Mouse (Mus musculus) layer of hippocampus, adult 8-10 months (tissue): ENCODE data around the gene B430306N03Rik. TPM values are rescaled to one million over a fixed set of nuclear protein-coding genes. Genes with fewer than 3 reads are reported as not detected.
"Not testable (repeated sequence)": the region's sequence is repeated elsewhere in the genome, so short reads cannot be mapped to it uniquely, and the experiment has no call there.

Experiments used
- DNase-seq, 2 experiments: peaks; one replicate each; pipeline ENCODE4 v3.0.0; 2022; ENCODE audit warnings: low spot score in 2 of 2
- total RNA-seq, 4 experiments: library from RNA; stranded (reverse); gene quantifications; 2 replicates each; pipeline ENCODE4 v1.2.4; 2022

B430306N03Rik gene
- total RNA-seq, 4 experiments from 2014 or later = 0.21 to 0.64 (median 0.43) TPM; not detected in 1

- no peak for DNase-seq
These were observed 3.8 kb upstream of the B430306N03Rik start for GRCm38 (mm10) chr17:48312124-48312523.

- no peak for DNase-seq
These were observed 2.7 kb downstream of the B430306N03Rik start for GRCm38 (mm10) chr17:48318686-48319085.

GRCm38 (mm10) chr17:48321279-48321678, 5.3 kb downstream of the B430306N03Rik start:
- no peak for DNase-seq

GRCm38 (mm10) chr17:48323236-48323635, 7.3 kb downstream of the B430306N03Rik start:
- DNase-seq = no peak

GRCm38 (mm10) chr17:48324258-48324657, 8.3 kb downstream of the B430306N03Rik start:
- no peak for DNase-seq

GRCm38 (mm10) chr17:48325093-48325492, 9.2 kb downstream of the B430306N03Rik start:
- DNase-seq = no peak

GRCm38 (mm10) chr17:48325638-48326037, 9.7 kb downstream of the B430306N03Rik start:
- DNase-seq = no peak

- peak; percentile 67 to 77 for DNase-seq
These were observed 10.7 kb downstream of the B430306N03Rik start for GRCm38 (mm10) chr17:48326656-48327055.

GRCm38 (mm10) chr17:48332524-48332923, 16.6 kb downstream of the B430306N03Rik start:
- DNase-seq = no peak

GRCm38 (mm10) chr17:48334186-48334585, 18.2 kb downstream of the B430306N03Rik start:
- no peak for DNase-seq

- peak in 1 of 2 experiments; percentile 78 for DNase-seq
These were observed 20.9 kb downstream of the B430306N03Rik start for GRCm38 (mm10) chr17:48336857-48337256.

GRCm38 (mm10) chr17:48340267-48340666, 24.3 kb downstream of the B430306N03Rik start:
- DNase-seq = no peak

- no peak for DNase-seq
These were observed 26.0 kb downstream of the B430306N03Rik start for GRCm38 (mm10) chr17:48341947-48342346.

GRCm38 (mm10) chr17:48343065-48343464, 27.1 kb downstream of the B430306N03Rik start:
- no peak for DNase-seq

GRCm38 (mm10) chr17:48345824-48346223, 29.9 kb downstream of the B430306N03Rik start:
- no peak for DNase-seq

GRCm38 (mm10) chr17:48346231-48346630, 30.3 kb downstream of the B430306N03Rik start, which contains the start of gene Trem2:
Gene Trem2, plus strand, starts transcription at chr17:48346401.
- no peak for DNase-seq

GRCm38 (mm10) chr17:48346834-48347233, 30.9 kb downstream of the B430306N03Rik start:
- DNase-seq = no peak

- DNase-seq = no peak
These were observed 31.3 kb downstream of the B430306N03Rik start for GRCm38 (mm10) chr17:48347287-48347686.

- DNase-seq = no peak
These were observed 34.8 kb downstream of the B430306N03Rik start for GRCm38 (mm10) chr17:48350681-48351193.

GRCm38 (mm10) chr17:48352976-48353375, 37.0 kb downstream of the B430306N03Rik start:
- DNase-seq = not testable (repeated sequence)

GRCm38 (mm10) chr17:48355822-48356221, 39.9 kb downstream of the B430306N03Rik start:
- DNase-seq = no peak

GRCm38 (mm10) chr17:48357892-48358291, 42.0 kb downstream of the B430306N03Rik start:
- no peak for DNase-seq

- DNase-seq = no peak
These were observed 43.7 kb downstream of the B430306N03Rik start, which contains the start of gene Treml1 for GRCm38 (mm10) chr17:48359616-48360015. Gene Treml1, plus strand, starts transcription at chr17:48359916.
